Comparison of ENCODE assay signal across 8 mouse cellular contexts in genomic region chr5:92811761-92812160, GRCm38 (mm10).
DNase-seq lines count a peak whose midpoint lies in the region; ATAC-seq lines count a peak whose summit lies in the region.

No protein-coding gene starts in this region.

- H3K4me3 ChIP-seq in embryonic facial prominence, embryonic 10.5 days: peak overlapping the region; percentile 29; the same call in 1 of the 2 replicates
- H3K4me3 ChIP-seq in limb, embryonic 12.5 days (replicated peaks): no peak overlapping the region

- intact Hi-C loops in heart, postnatal 14 days (cut with DNase I): no loop called here

- H3K27ac ChIP-seq in embryonic facial prominence, embryonic 10.5 days (replicated peaks): peak overlapping the region; percentile 78
- peak overlapping the region; percentile 50; the same call in 1 of the 2 replicates for H3K27ac ChIP-seq in limb, embryonic 12.5 days

- peak overlapping the region; percentile 8; the same call in 1 of the 2 replicates for H3K4me2 ChIP-seq in limb, embryonic 12.5 days

- no peak for ATAC-seq in limb, embryonic 12.5 days (ENCODE audit: insufficient number of reproducible peaks, insufficient read depth, low FRiP score, low TSS enrichment, low read depth)
- ATAC-seq in monocyte, adult 5-6 weeks (replicated peaks; ENCODE audit: insufficient number of reproducible peaks, low FRiP score, low TSS enrichment, poor library complexity, severe bottlenecking): no peak

- peak; percentile 7 for DNase-seq in NIH3T3 (ENCODE audit: low read depth)
- peak; percentile 35 for DNase-seq in embryonic facial prominence, embryonic 10.5 days (ENCODE audit: low spot score)
- peak; percentile 12 to 37 for DNase-seq in heart, postnatal 14 days
- no peak for DNase-seq in layer of hippocampus, adult 9-10 months (ENCODE audit: low spot score)
- no peak for DNase-seq in gastrocnemius, postnatal 4 days (ENCODE audit: low spot score in 2 of 2)
- no peak for DNase-seq in urinary bladder, adult 2 months (ENCODE audit: low spot score)

- 21% methylated on average over 7 of the region's 7 CpGs for WGBS in embryonic facial prominence, embryonic 10.5 days
- WGBS in limb, embryonic 12.5 days: 21% methylated on average over 7 of the region's 7 CpGs

- peaks cover 15% of the 10 kb centered on the region for H3K27me3 ChIP-seq in embryonic facial prominence, embryonic 10.5 days (replicated peaks; ENCODE audit: low read depth, poor library complexity, severe bottlenecking)
- peaks cover 5% of the 10 kb centered on the region; the same call in 1 of the 2 replicates for H3K27me3 ChIP-seq in limb, embryonic 12.5 days

- peaks cover 65% of the 10 kb centered on the region for H3K4me1 ChIP-seq in embryonic facial prominence, embryonic 10.5 days
- H3K4me1 ChIP-seq in limb, embryonic 12.5 days (replicated peaks): peaks cover 38% of the 10 kb centered on the region

- H3K9ac ChIP-seq in limb, embryonic 12.5 days (replicated peaks): no peak overlapping the region

- H3K36me3 ChIP-seq in embryonic facial prominence, embryonic 10.5 days (replicated peaks): no peaks in the 10 kb centered on the region
- H3K36me3 ChIP-seq in limb, embryonic 12.5 days: no peaks in the 10 kb centered on the region

- no peaks in the 10 kb centered on the region for H3K9me3 ChIP-seq in embryonic facial prominence, embryonic 10.5 days
- no peaks in the 10 kb centered on the region for H3K9me3 ChIP-seq in limb, embryonic 12.5 days

Comparison
In these comparisons a context has a peak if more than half of its experiments do, and no peak if none do; other contexts are left out.
1. DNase-seq: peak in NIH3T3 (single experiment), embryonic facial prominence, embryonic 10.5 days (single experiment) and heart, postnatal 14 days (2 of 2); none in layer of hippocampus, adult 9-10 months (single experiment), gastrocnemius, postnatal 4 days (0 of 2) and urinary bladder, adult 2 months (single experiment).